Mouse (Mus musculus) monocyte, adult 2 months (primary cell): ENCODE results near the gene Bri3.

Experiments
- DNase-seq, 2 experiments: peaks; one replicate each; pipeline ENCODE4 v3.0.0; 2022; ENCODE audit warnings: low spot score in 2 of 2, low read depth in 1 of 2

Bri3 gene

DNA sequence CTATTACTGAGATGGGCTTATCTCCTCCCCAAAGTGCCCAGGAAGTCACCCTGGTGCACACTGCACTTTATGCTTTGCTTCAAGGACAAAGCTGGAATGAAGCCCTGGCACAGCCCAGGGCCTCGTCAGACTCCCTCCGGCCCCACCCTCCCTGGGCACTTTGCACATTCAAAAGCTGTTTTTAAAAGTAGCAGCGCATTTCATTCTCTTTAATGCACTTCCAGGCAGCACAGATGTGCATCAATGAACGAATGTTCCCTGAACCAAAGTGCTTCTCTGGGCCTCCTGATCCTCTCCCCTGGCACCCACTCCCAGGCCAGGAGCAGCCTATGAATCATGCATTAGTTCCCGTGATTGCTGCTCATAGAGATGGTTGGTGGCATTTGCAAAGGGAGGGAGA is 167.5 kb downstream of the Bri3 start:
- no peak for DNase-seq

DNA sequence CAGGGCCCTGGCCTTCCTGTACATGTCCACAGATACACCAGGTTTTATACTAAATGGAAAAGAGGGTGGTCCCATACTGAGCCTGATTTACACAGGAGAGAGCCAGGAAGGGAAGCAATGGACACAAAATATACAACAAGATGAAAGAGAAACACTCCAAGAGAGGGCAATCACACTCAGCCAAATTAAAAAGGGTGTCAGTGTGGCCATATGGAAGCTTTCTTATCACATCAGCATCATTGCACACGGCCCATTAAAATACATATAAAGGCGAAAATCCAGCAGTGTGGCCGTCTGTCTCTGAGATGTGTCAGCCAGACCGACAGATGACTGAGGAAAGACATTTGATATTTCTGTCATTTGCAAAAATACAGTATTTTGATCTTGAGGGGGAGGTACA is 168.5 kb downstream of the Bri3 start:
- no peak for DNase-seq

DNA sequence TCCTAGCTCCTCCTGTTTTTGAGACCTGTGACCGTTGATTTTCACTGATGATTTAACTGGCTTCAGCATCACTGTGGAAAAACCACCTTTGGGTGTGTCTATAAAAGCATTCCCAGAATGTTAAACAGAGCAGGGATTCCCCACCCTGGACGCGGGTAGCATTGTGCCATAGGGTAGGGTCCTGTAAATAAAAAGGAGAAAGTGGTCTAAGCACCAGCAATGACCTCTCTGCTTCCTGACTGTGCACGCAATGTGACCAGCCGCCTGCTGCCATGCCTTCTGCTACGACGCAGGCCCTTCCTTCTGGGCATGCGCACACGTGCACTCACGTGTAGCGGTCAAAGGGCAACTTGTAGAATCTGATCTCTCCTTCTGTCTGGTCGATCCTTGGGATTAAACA is 174.2 kb downstream of the Bri3 start:
- DNase-seq, result no peak

DNA sequence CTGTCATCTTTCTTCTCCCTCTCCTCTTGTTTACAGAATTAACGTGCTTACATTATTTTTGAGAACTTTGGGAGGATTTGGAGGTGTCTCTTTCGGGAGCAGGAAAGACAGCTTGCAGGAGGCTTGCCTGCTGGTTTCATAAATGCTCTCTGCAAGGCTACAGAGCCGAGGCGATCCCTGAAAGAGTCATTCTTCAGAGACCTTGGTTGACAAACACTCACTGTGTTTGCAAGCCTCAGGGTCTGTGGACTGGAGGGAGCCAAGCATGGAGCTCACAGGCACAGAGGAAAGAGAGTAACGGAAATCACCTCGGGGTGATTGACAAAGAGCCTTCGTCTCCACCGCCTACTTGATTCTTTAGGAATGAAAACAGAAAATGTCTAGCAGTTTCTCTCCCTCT is 175.8 kb downstream of the Bri3 start:
- DNase-seq, result no peak

DNA sequence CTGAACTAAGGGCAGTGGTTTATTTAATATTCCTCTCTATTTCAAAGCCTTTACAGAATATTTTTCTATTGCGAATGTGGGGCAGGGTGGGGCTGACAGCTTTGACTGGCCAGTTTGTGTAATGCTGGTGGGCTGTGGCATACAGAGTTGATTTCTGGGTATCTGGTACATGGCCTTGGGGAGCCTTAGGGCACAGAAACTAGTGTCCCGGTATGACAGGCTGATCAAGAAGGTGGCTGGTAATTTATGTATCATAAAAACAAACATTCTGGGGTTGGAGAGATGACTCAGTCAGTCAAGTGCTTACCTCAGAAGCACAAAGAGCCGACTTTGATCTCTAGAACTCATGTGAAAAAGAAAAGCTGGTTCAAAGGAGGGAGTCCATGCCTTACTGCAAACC is 182.5 kb downstream of the Bri3 start:
- DNase-seq, result no peak

DNA sequence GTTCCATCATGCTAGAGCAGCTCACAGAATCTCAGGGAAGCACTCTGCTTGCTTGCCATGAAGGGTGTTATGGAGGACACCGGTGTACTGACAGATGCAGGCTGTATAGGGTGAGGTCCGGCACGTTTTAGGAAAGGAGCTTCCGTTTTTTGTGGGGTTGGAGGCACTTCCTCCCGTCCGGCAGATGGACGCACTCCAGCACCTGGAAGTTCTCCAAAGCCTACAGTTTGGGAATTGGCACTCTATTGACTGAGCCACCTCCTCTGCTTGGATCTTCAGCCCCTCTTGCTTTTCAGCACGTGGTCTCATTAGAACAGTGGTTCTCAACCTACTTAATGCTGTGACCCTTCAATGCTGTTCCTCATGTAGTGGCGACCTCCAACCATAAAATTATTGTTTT is 183.6 kb downstream of the Bri3 start:
- DNase-seq, result no peak

DNA sequence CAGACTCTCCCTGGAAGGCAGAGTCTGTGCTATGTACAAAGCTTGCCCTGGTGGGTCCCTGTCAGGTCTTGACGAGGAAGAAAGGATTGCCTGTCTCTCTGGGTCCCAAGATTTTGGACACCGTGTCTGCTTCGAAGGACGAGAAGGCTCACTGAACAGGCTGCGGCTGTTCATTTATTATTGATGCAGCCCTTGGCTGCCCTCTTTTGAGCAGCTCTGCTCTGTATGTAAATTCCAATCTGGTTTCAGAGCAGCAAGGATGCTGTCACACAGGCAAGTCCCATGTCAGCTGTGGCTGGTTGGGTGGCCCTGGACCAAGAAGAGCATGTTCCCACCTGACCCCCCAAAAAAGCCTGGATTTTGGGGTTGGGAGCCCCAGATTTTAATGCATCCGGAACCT is 187.2 kb downstream of the Bri3 start:
- no peak for DNase-seq

DNA sequence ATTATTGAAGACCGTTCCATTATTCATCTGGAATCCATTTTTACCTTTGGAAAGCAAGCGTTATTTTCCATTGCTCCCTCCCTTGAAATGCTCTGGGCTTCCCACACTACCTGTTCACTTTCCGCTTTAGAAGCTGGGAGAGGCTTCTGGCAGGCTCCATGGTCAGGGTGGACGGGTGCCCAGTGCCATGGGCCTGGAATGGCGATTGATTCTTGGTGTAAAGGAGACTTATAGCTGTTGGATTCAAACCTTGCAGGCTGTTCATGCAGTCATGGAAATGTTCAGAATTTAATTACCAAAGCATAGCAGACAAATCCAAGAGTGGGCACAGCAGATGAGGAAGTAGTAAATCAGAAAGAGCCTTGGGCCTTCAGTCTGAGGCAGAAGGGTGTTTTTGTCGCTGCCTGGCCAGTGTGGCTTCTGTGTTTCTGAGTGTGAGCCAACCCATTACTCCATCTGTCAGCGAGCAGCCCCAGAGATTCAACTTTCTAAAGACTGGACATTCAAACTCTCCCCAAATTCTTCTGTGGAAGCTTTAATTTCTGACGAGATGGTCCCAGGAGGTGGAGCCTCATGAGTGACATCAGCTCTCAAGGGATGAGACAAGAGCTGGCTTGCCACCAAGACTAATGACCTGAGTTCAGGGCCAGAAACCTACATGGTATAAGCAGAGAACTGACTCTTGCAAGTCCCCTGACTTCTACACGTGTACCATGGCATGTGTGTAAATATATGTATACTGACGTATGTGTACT is 195.2 kb downstream of the Bri3 start:
- DNase-seq, result no peak

DNA sequence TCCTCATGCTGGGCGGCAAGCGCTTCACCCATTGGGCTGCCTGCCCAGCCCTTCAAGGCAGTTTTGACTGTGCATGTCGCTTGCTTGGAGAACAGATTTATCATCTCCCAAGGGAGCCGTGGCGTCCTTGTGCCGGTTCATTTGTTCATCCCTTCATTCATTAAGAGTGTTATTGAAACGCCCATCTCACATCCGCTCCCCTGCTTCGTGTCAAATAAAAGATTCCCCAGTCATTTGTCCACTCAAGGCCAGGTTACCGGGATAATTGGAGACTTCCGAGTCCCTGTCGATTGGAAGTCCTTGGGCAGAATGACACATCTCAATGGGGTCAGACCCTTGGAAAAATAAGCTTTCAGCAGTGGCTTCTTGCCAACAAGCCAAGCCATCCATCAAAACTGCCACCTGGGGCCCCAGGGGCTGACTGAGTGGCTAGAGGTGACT is 197.6 kb downstream of the Bri3 start:
- no peak for DNase-seq

DNA sequence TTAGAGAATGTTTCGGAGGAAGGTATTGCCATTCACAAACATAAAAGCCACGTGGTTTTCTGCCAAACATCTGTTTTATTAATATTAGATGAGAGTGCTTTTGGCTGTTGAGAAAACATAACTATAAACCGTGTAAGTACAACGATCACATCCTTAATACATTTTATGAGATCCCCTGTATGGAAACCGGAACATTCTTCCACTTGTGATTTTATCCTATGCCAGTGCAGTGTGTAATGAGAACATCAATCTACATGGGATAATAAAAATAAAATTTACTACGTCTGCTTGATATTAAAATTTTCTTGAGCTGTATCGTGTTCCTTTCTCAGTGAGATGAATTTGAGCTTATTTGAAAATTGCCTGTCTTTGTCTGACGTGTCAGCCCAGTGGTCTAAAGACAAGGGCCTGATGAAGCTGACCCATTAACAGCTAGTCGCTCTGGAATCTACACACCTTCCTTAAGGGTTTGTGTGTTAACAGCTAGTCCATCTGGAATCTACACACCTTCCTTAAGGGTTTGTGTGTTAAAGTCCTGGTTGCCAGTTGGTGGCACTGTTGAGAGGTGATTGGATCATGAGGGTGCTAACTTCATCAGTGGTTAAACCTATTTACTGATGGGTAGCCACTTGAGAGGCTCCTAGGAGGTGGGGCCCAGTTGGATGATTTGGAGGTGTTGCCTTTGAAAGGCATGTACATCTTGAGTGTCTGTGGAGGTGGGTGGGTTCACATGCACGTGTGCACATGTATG is 202.4 kb downstream of the Bri3 start:
- no peak for DNase-seq

DNA sequence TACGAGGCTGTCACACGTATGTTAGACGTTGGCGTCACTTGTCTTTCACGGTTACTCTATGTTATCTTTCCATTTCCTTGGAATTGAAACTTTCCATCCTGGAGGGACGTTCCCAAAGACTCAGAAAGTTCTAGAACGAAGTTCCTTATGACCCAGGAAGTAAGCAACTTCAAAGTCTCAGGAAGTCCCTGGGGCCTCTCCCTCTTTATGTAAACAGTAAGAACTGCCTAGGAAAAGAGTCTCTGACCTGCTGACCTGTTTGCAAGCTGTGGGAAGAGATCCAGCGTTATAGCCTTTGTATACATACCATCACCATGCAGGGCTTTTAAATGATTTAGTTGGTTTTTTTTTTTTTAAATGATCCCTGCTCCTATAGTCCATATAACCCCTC is 203.0 kb downstream of the Bri3 start:
- no peak for DNase-seq

DNA sequence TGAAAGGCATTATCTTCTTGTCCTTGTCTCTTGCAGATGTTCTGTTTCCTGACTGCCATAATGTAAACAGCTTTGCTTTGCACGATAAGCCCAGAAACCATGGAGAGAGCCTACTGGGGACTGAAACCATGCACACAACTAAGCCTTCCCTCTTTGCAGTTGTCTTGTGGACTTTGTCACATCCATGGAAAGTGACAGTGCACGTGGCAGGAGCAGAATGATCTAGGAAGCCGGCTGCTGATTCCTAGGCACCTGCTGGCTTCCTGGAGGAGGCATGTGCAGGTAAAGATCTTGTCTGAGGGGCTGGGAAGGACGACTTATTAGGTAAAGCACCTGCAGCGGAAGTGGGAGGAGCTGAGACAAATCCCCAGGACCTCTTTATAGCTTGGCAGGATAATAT is 203.7 kb downstream of the Bri3 start:
- no peak for DNase-seq

DNA sequence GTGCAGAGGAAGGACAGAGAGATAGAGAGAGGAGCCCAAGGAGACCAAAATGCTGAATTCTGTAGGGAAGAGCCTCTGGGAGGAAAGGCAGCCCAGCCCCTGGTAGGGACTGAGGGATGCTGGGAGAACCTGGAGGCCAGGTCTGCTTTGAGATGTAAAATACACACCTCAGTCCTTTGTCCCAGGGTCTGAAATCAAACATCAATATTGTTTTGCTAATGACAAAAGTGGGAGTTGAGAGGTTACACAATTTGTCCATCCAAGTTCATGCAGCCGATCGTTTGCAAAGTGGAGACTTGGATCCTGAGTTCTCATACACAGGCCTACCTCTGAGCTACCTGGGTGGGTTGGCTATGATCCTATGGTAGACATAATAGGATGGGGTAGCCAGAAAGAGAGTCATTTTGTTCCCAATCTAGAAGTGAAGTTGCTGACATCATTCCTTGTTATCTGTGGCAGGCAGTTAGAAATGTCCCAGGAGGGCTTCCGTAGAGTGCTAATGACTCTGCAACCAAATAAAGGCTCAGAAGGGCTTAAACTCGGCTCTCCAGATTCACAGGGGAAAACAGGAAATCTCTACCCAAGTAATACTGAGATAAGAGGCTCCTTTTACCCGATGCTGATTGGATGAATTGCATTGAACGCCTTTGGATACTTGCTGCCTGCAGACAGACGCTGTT is 208.7 kb downstream of the Bri3 start:
- DNase-seq, result no peak

DNA sequence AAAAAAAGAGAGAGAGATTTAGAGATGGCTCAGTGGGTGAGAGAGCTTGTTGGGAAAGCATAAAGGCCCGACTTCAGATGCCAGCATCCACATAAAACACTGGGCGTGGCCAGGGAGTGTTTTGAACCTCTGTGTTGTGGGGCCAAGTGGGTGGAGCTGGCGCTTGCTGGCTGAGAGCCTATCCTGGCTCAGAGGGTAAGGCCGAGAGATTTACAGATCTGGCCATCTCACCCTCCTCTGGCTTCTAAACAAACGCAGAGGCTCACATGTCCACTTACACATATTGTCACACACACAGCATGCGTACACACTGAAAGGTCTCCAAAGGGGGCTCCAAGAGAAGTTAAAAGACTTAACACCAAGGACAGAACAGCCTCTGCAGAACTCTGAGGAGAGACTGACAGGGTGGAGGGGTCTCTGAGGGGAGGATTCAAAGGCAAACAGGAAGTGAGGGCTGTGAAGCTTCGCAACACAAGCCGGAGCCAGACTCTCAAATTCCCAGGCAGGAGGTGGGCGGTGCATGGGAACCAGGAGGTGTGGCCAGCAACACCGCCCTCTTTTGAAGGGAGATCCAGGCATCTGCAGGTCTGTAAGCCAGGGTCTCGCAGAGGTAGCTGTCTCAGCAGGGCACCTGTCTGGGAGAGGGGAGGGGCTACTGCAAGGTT is 213.5 kb downstream of the Bri3 start:
- no peak for DNase-seq

DNA sequence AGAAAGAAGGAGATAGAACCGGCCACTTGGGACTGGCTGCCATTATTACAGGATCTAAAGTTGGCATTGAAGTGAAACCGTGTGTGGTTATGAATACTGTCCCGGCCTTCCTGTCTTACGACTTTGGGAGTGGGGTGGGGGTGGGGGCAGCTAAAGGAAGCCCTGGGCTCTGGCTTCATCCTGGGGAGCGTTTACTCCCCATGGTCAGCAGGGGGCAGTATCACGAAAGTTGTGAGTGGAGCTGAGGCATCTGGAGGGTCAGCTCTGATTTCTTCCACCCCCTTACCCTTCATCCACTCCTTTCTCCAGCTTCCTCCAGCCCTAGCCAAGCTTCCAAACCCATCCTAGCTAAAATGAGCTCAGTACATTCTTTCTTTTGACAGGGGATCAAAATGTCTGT is 222.8 kb downstream of the Bri3 start:
- DNase-seq, result no peak

DNA sequence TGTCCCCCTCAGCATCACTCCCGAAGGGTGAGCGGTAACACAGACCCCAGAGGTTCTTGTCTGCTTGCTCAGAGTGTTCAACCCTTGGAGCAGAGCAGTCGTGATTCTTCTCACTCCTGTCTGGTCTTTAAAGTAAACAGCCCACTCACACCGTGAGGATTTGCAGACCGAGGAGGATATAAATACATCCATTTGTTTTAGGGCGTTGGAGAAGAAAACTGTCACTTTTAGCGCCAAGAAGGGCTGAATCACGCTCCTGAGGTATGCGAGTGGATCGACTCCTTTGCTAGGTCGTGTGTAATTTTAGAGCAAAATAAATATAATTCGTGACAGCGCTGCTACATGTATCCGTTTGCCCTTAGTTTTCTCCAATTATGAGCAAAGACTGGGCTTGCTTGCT is 228.8 kb downstream of the Bri3 start:
- DNase-seq, result no peak

DNA sequence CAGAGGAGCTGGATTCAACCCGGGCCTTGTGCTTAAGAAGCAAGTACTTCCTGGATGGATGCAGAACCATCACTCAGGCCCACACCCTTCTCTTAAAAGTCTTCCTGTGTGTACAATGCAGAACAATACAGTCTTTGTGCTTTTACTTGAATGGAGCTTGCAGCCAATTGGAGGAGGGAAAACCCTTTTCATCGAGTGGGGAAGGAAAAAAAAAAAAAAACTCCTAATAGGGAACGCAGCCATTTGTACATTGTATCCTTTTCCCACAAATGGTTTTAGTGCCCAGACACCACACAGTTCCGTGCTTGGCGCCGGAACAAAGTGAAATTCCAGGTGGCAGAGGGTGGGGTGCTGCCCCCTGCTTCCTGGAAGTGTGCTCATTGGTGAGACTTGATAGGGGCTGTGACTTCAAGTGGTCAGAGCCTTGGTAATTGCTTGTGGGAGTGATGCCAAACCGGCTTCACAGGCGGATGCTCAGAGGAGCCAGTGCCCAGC is 235.5 kb downstream of the Bri3 start:
- DNase-seq, result no peak

DNA sequence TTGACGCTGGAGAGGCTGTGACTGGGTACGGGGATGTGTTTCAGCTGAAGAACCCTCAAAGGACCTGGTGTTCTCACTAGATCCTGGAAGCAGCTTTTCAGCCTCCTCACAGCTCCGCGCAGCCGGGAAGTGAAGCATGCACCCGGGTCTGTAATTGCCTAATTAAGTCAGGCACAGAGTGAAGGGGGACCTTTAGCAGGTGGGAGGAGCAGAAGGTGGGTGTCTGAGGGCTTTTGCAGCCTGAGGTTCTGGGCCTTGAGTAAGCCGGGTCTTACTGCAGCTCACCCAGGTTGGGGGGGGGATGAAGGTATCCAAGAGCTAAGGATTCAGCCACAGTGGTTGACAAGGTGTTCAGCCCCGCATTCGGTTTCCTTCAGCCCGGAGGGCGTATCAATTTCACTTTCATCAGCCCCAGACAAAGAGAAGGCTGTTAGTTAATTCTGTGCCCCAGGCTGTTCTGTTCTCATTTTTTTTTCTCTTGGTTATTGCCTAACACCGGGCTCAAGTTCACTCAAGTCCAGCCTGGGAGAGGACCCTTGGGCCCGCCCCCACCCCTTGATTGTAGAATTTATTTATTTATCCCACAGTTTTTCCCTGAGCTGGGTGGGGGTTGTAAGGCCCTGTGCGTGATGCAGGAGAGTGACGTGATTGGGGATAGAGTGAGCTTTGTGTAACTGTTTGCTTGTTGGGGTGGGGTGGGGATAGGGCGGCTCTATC is 239.6 kb downstream of the Bri3 start:
- DNase-seq, result no peak

DNA sequence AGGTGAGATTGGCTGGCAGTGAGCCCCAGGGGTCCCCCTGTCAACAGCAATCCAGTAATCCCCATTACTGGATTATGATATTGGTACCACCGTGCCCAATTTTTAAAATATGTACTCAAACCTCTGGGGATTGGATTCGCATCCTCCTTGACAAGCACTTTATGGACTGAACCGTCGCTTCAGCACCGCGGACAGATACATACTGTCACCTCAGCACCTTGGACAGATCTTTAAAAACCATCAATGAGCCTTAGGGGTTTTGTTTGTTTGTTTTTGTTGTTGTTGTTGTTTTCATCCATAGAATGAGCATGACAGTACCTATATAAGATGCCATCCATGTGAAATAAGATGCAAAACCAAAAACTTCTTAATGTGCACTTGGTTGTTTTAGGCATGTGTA is 247.1 kb downstream of the Bri3 start:
- no peak for DNase-seq
